Mouse (Mus musculus): ENCODE measurements around the gene Rhobtb1.

The Rhobtb1 gene

DNA sequence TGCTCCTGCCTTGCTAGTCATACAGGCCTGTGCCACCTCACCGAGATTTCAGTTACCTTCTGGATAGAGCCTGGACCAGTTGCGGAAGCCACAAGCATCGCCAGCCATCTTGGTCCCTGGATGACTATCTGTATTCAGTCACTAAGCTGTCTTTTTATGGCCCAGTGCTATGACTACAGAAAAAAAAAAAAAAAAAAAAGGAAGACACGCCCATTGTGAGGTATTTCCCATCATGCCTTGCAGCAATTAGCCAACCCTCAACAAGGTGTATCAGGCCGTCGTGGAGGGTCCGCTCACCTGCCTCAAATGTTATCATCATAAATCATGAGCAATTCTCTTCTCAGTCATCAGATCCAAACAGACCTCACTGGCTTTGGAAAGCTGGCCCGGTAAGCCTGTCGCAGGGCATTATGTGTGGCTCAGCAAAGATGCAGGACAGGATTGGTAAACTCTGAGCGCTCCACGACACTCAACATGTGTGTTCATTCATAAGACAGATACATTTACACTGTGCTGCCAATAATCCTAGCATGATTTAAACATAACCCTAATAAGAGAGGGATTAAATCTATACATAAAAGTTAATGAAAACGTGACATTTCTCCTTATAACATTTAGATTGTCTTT, 176.9 kb downstream of the Rhobtb1 start:
- no peak for DNase-seq

DNA sequence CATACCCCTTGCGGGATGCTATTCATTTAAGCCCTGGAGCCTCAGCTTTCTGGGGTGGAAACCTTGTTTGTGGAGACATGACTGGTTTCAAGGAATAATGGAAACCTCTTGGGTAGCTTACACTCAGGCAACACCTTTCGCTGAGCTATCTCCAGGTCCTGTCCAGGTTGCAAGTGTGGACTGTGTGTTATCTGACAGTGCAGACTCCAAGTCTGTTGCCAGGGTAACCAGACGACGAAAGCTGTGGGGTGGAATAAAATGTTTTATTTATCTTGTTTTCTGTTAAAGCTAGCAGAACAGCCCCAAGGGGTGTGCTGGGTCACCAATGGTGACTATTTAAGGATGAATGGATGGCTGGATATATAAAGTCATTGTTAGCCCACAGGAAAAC, 177.4 kb downstream of the Rhobtb1 start:
- no peak for DNase-seq

DNA sequence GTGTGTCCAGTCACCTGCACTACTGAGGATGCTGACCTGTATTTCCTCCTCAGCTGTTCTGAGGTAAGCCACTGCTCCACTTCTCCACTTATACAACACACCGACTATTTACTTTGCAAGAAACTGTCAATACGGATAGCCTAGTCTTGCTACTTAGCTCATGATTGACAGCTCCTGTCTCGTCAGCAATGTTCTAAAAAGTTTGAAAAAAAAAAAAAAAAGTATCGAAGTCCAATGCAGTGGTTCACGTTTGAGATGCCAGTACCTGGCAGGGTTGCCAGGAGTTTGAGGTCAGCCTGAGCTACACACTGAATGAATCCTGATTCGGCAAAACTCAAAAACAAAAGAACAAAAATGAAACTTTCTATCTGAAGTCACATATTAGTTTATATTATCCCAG, 180.0 kb downstream of the Rhobtb1 start:
- no peak for DNase-seq

DNA sequence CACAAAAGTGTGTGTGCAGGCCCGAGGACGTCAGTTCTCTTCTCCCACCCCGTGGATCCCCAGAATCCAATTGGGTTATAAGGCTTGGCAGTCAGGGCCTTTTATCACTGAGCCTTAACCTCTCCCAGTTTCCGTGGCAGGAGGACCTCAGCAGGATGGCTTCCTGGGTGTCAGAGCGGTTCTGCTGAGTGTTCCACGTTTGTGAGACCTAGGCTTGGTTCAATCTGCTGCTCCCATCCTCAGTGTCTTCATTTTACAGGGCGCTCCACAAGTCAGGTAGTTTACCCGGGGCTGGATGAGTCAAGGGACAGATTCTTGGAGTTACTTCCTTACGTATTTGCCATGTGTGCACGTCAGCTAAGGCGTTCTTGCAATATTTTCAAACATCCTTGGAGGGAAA, 182.0 kb downstream of the Rhobtb1 start:
- no peak for DNase-seq

DNA sequence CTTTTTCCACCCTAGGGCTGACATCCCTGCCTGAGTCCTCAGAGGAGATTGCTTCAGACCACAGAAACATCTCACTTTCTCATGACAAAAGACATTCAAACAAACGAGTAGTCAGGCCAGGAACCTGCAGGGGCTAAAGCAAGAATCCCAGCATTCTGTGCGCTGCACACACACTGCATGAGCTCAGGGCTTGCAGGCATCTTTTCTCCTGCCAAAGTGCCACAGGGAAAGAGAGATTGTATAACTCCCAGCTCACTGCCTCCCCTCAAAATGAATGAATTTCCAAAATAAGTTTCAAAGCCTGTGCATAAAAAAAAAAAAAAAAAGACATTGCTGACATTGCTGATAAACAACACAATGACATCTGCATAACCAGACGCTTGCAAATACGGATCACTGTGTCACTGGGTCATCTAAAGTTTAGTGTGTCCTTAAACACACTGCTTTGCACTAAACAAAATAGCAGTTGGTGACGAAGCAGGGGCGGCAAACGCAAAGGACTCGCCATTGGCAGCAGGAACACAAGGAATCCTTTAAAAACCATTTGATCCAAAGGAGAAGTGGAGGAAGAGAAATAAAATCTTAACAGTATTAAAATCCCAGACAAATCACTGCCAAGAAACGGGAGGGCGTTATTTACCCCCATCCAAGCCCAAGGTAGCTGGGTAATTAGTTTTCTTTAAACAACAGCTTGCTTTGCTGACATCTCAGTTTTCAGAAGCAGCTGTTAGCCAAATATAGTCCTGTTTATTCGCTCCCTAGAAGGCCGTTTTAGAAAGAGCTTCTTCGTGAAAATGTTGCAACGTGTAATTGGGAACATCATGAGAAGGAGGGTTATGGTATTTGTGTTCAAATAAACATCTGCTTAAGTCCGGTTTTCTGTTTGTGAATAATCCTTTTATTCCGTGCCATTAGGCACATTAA, 183.3 kb downstream of the Rhobtb1 start:
- no peak for DNase-seq

DNA sequence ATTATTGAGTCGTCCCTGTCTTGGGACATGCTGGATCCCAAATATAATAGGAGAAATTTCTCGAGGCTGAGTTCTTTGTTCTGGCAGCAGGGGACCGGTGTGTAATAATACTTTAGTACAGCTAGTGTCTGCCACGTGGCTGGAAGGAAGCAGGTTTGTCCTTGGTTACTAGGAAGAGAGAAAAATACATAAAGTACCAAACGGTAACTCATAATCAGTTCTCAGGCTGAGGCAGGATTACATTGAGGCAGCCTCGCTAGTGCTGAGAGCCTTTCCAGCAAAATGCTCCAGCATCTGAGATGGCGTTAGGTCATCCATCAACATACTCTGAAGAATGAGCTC, 183.9 kb downstream of the Rhobtb1 start:
- DNase-seq: no peak

DNA sequence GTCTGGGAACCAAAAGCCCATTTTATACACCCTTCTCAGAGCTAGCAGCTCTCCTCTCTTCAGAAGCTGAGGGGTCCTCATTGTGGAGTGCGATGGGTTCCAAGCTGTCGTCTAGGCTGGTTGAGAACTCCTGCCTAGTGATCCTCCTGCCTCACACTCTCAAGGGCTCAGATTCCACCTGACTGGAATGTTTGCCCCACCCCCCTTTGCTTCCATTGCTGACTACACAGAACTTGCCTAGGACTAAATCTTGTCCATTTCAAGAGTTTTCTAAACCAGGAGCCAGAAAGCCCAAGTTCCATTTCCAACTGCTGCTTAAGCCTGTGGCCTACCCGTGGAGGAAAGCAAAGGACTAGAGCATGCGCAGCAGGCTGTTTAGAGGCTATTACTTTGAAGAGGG, 184.4 kb downstream of the Rhobtb1 start:
- DNase-seq: no peak

DNA sequence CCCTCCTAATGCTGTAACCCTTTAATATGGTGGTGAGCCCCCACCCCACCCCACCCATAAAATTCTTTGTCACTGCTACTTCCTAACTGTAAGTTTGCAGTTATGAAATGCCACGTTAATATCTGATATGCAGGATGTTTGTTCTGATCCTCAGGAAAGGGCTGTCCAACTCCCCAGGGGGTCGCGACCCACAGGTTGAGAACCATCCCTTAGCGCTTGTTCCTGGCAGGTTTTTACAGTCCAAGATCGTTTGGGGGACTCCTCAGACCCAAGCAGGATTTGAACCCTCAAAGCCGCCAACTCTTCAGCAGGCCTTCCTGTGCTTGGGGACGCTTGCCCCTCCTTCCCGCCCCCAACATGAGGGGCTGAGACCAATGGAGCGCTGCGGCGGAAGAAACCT, 185.0 kb downstream of the Rhobtb1 start:
- DNase-seq: no peak

DNA sequence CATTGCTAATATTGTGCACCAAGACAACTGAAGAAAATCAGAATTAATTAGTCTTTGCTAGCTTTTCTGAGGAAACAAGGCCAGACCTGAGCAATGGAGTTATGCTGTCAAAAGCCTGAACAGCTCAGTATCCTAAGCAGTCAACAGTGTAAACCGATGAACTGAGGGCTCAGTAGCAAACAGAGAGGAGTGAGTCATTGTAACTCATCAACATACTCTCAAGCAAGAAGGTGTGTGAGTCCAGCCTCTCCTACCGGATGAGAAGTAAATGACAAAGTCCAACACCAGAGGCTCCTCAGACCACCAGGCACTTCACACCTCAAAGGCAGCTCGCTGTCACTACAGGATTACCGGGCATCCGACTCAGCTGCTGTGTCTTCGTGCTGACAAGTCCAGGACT, 188.8 kb downstream of the Rhobtb1 start:
- DNase-seq: no peak
